Mouse (Mus musculus): ENCODE results near the gene Olfr1441. TPM values are rescaled to one million over a fixed set of nuclear protein-coding genes. Genes with fewer than 3 reads are reported as not detected.

Olfr1441 gene
- polyA plus RNA-seq (2012; ENCODE audit: low replicate concordance) = not detected in 2 replicates

GRCm38 (mm10) chr19:12417361-12417760, at the start of gene Olfr1441:
Olfr1441 (plus strand) TSS chr19:12417433.

GRCm38 (mm10) chr19:12386979-12387378, 30.3 kb upstream of the Olfr1441 start, which contains the start of gene Olfr1440:
Olfr1440 (plus strand) TSS chr19:12387279.

GRCm38 (mm10) chr19:12427605-12428004, 10.4 kb downstream of the Olfr1441 start, which contains the start of gene Pfpl:
Pfpl (plus strand) TSS chr19:12427905.

GRCm38 (mm10) chr19:12460282-12461249, 43.3 kb downstream of the Olfr1441 start, which contains the start of gene Mpeg1:
Mpeg1 (plus strand) TSS chr19:12460779.

Other genes with a start within 250 kb of the Olfr1441 start
- gene Olfr1555-ps1, start 247.3 kb upstream of the Olfr1441 start, polyA plus RNA-seq (2012; ENCODE audit: low replicate concordance) = not detected in 2 replicates
- gene Olfr1431, start 216.8 kb upstream of the Olfr1441 start, polyA plus RNA-seq (2012; ENCODE audit: low replicate concordance) = not detected in 2 replicates
- not detected in 2 replicates for gene Olfr1432, start 184.8 kb upstream of the Olfr1441 start, polyA plus RNA-seq (2012; ENCODE audit: low replicate concordance)
- gene Olfr262, start 175.8 kb upstream of the Olfr1441 start, polyA plus RNA-seq (2012; ENCODE audit: low replicate concordance) = not detected in 2 replicates
- not detected in 2 replicates for gene Olfr235, start 156.4 kb upstream of the Olfr1441 start, polyA plus RNA-seq (2012; ENCODE audit: low replicate concordance)
- gene Olfr1434, start 137.6 kb upstream of the Olfr1441 start, polyA plus RNA-seq (2012; ENCODE audit: low replicate concordance) = 0.15 TPM in 1 of 2 replicates, not detected in the other
- gene Olfr1436, start 118.3 kb upstream of the Olfr1441 start, polyA plus RNA-seq (2012; ENCODE audit: low replicate concordance) = not detected in 2 replicates
- not detected in 2 replicates for gene Olfr1437, start 92.3 kb upstream of the Olfr1441 start, polyA plus RNA-seq (2012; ENCODE audit: low replicate concordance)
- not detected in 2 replicates for gene Olfr1438-ps1, start 81.5 kb upstream of the Olfr1441 start, polyA plus RNA-seq (2012; ENCODE audit: low replicate concordance)
- gene Olfr1440, start 30.2 kb upstream of the Olfr1441 start, polyA plus RNA-seq (2012; ENCODE audit: low replicate concordance) = not detected in 2 replicates
- not detected in 2 replicates for gene Pfpl, start 10.5 kb downstream of the Olfr1441 start, polyA plus RNA-seq (2012; ENCODE audit: low replicate concordance)
- 23.5 and 31.3 TPM in 2 replicates for gene Mpeg1, start 43.3 kb downstream of the Olfr1441 start, polyA plus RNA-seq (2012; ENCODE audit: low replicate concordance)
- gene Dtx4, start 84.0 kb downstream of the Olfr1441 start, polyA plus RNA-seq (2012; ENCODE audit: low replicate concordance) = 2.9 and 4.8 TPM in 2 replicates
- 2.0 and 7.7 TPM in 2 replicates for gene Fam111a, start 128.3 kb downstream of the Olfr1441 start, polyA plus RNA-seq (2012; ENCODE audit: low replicate concordance)
- gene Gm4952, start 182.5 kb downstream of the Olfr1441 start, polyA plus RNA-seq (2012; ENCODE audit: low replicate concordance) = not detected in 2 replicates
- not detected in 2 replicates for gene Glyat, start 215.9 kb downstream of the Olfr1441 start, polyA plus RNA-seq (2012; ENCODE audit: low replicate concordance)

All from hematopoietic multipotent progenitor cell, adult 10-12 weeks (in vitro differentiated cells).